Mouse (Mus musculus): Measurements from ENCODE around the gene Pde10a. TPM values are rescaled to one million over a fixed set of nuclear protein-coding genes. Genes with fewer than 3 reads are reported as not detected.

The Pde10a gene
- polyA plus RNA-seq, 1 experiment, result 0.34 TPM

DNA sequence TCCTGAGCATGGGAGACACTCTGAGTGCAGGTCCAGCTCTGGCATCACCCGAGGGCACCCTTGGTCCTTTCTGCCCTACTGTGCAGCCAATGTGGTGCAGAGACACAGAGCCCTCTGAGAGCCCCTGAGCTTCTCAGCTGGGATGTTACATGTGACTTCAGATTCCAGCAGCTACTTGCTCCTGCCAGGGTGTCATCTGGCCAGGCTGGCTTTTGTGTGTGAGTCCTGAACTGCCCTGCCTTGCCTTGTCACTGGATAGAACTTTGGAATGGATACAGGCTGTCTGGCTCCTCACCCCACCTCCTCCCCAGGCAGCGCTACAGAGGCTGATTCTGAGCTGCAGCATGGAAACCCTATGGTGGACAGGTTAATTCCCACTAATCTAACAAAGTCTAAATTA is 149.5 kb downstream of the Pde10a start:
- no peak overlapping the region for H3K4me3 ChIP-seq
- no peaks in the 10 kb centered on the region for H3K79me2 ChIP-seq (ENCODE audit: control insufficient read depth, insufficient read depth)
- no peak overlapping the region for H3ac ChIP-seq (ENCODE audit: control insufficient read depth, insufficient read length)
- TF ChIP-seq MYOD1 (IDR thresholded peaks at IDR 0.05; ENCODE audit: control insufficient read depth in 1 of 3, insufficient read length in 2 of 3, low read depth in 2 of 3) (no peak), MAX (IDR thresholded peaks at IDR 0.05; ENCODE audit: low read depth) (no peak)
- no peak overlapping the region for H3K4me2 ChIP-seq (ENCODE audit: low read depth)
- no peaks in the 10 kb centered on the region for H3K36me3 ChIP-seq (ENCODE audit: control insufficient read depth, insufficient read depth)
- no peaks in the 10 kb centered on the region for H3K27me3 ChIP-seq (ENCODE audit: control insufficient read depth, insufficient read depth, insufficient read length)

DNA sequence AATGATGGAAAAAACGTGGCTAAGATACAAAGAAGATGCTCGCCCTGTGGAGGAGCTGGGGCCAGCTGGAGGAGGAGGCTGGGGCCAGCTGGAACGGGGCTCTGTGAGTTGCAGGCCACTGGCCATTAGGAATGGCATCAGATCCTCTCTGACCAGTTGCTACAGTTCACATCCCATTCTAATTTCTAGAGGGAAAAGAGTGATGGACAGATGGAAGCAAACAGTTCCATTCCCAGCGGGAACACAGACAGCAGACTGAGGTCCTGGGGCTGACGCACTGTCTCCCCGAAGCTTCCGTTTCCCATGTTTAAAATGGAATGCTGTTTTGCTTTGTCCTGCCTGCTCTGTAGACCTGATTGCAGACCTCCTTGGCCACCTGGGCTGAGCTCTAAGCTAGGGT is 161.2 kb downstream of the Pde10a start:
- Histone ChIP-seq H3K79me2 (ENCODE audit: control insufficient read depth, insufficient read depth) (no peaks in the 10 kb centered on the region), H3ac (ENCODE audit: control insufficient read depth, insufficient read length) (no peak overlapping the region), H3K36me3 (ENCODE audit: control insufficient read depth, insufficient read depth) (no peaks in the 10 kb centered on the region), H3K4me2 (ENCODE audit: low read depth) (no peak overlapping the region), H3K4me3 (no peak overlapping the region), H3K27me3 (ENCODE audit: control insufficient read depth, insufficient read depth, insufficient read length) (no peaks in the 10 kb centered on the region)
- no peak for TF ChIP-seq POLR2AphosphoS2 (IDR thresholded peaks at IDR 0.05; ENCODE audit: insufficient read length, low read depth)
- no peak for TF ChIP-seq SRF (IDR thresholded peaks at IDR 0.05; ENCODE audit: control insufficient read depth, insufficient read length, low read depth)
- no peak for TF ChIP-seq TCF3 (IDR thresholded peaks at IDR 0.05; ENCODE audit: insufficient read length, low read depth)
- no peak for TF ChIP-seq TCF12 (IDR thresholded peaks at IDR 0.05; ENCODE audit: insufficient read depth, poor library complexity, severe bottlenecking)
- no peak for TF ChIP-seq POLR2A (IDR thresholded peaks at IDR 0.05; ENCODE audit: insufficient read length, low read depth)
- no peak for TF ChIP-seq CEBPB (IDR thresholded peaks at IDR 0.05; ENCODE audit: insufficient read depth, poor library complexity, severe bottlenecking)
- no peak for TF ChIP-seq MAX (IDR thresholded peaks at IDR 0.05; ENCODE audit: low read depth)

DNA sequence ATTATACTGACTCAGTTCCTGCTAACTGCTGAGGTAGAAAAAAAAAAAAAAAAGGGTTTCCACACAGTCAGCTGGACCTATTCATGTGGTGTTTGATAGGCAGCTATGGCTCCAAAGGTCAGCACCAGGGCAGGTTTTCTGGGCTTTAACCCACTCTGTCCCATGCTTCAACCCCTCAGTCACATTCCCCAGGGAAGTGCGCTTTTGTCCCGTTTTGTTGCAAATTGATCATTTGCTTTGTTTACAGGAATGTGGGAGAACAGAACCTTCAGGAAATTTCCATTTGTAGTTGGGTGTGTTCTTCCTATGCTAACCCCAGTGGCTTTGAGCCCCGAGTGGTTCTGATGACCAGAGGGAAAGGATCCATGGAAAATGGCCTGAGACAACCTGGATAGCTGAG is 162.9 kb downstream of the Pde10a start:
- Histone ChIP-seq H3K79me2 (ENCODE audit: control insufficient read depth, insufficient read depth) (no peaks in the 10 kb centered on the region), H3K27me3 (ENCODE audit: control insufficient read depth, insufficient read depth, insufficient read length) (no peaks in the 10 kb centered on the region), H3K4me2 (ENCODE audit: low read depth) (no peak overlapping the region), H3ac (ENCODE audit: control insufficient read depth, insufficient read length) (no peak overlapping the region), H3K4me3 (no peak overlapping the region), H3K36me3 (ENCODE audit: control insufficient read depth, insufficient read depth) (no peaks in the 10 kb centered on the region)
- TF ChIP-seq POLR2AphosphoS2 (IDR thresholded peaks at IDR 0.05; ENCODE audit: insufficient read length, low read depth) (no peak), USF1 (IDR thresholded peaks at IDR 0.05; ENCODE audit: low read depth) (no peak), MYOG (IDR thresholded peaks at IDR 0.05; ENCODE audit: control insufficient read depth in 1 of 3, insufficient read depth in 1 of 3, insufficient read length in 2 of 3, low read depth in 2 of 3) (no peak), SRF (IDR thresholded peaks at IDR 0.05; ENCODE audit: control insufficient read depth, insufficient read length, low read depth) (no peak), CEBPB (IDR thresholded peaks at IDR 0.05; ENCODE audit: insufficient read depth, poor library complexity, severe bottlenecking) (no peak)

DNA sequence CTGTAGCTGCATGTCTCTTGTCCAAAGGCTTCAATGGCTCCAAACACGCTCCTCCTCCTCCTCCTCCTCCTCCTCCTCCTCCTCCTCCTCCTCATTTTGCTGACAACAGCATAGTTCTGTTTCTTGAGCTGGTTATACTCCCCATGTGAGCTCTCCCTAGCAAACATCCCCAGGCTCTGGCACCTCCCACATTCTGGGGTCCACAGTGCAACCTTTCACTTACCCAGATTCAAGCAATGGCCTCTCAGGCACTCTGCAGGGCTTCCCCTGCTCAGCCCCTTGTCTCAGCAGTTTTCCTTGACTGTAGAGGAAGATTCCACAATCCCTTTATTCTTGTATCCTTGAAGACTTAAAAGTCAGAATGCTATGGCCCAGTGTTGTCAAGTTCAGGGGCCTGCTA is 173.1 kb downstream of the Pde10a start:
- Histone ChIP-seq H3K4me2 (ENCODE audit: low read depth) (no peak overlapping the region), H3K4me3 (no peak overlapping the region), H3K79me2 (ENCODE audit: control insufficient read depth, insufficient read depth) (no peaks in the 10 kb centered on the region), H3K36me3 (ENCODE audit: control insufficient read depth, insufficient read depth) (no peaks in the 10 kb centered on the region), H3K27me3 (ENCODE audit: control insufficient read depth, insufficient read depth, insufficient read length) (no peaks in the 10 kb centered on the region), H3ac (ENCODE audit: control insufficient read depth, insufficient read length) (no peak overlapping the region)
- TF ChIP-seq CEBPB (IDR thresholded peaks at IDR 0.05; ENCODE audit: insufficient read depth, poor library complexity, severe bottlenecking), result no peak
- TF ChIP-seq TCF12 (IDR thresholded peaks at IDR 0.05; ENCODE audit: insufficient read depth, poor library complexity, severe bottlenecking), result no peak
- no peak for TF ChIP-seq MYOD1 (IDR thresholded peaks at IDR 0.05; ENCODE audit: control insufficient read depth in 1 of 3, insufficient read length in 2 of 3, low read depth in 2 of 3)
- TF ChIP-seq E2F4 (IDR thresholded peaks at IDR 0.05; ENCODE audit: insufficient read depth), result no peak
- no peak for TF ChIP-seq POLR2A (IDR thresholded peaks at IDR 0.05; ENCODE audit: insufficient read length, low read depth)
- TF ChIP-seq REST (IDR thresholded peaks at IDR 0.05; ENCODE audit: insufficient read depth, insufficient read length), result no peak
- no peak for TF ChIP-seq SRF (IDR thresholded peaks at IDR 0.05; ENCODE audit: control insufficient read depth, insufficient read length, low read depth)
- no peak for TF ChIP-seq MYOG (IDR thresholded peaks at IDR 0.05; ENCODE audit: control insufficient read depth in 1 of 3, insufficient read depth in 1 of 3, insufficient read length in 2 of 3, low read depth in 2 of 3)
- no peak for TF ChIP-seq TCF3 (IDR thresholded peaks at IDR 0.05; ENCODE audit: insufficient read length, low read depth)
- TF ChIP-seq USF1 (IDR thresholded peaks at IDR 0.05; ENCODE audit: low read depth), result no peak
- no peak for TF ChIP-seq MAX (IDR thresholded peaks at IDR 0.05; ENCODE audit: low read depth)
- TF ChIP-seq POLR2AphosphoS2 (IDR thresholded peaks at IDR 0.05; ENCODE audit: insufficient read length, low read depth), result no peak

DNA sequence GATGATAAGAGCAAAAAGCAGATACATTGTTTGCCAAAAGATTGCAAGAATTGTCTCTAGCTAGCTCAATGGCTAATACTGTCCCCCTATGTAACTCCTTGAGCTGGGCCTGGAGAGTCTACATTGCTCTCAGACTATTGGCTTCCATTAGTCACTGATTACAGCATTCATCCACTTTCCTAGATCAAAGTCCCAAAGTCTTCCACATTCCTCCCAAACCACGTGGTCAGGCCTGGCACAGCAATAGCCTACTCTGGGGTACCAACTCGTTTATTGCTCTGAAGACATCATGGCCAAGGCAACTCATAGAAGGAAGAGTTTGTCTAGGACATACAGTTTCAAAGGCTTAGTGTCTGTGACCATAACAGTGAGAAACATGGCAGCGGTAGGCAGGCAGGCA is 173.6 kb downstream of the Pde10a start:
- H3K36me3 ChIP-seq (ENCODE audit: control insufficient read depth, insufficient read depth), result no peaks in the 10 kb centered on the region
- no peak overlapping the region for H3K4me2 ChIP-seq (ENCODE audit: low read depth)
- TF ChIP-seq POLR2AphosphoS2 (IDR thresholded peaks at IDR 0.05; ENCODE audit: insufficient read length, low read depth), result no peak
- TF ChIP-seq E2F4 (IDR thresholded peaks at IDR 0.05; ENCODE audit: insufficient read depth), result no peak
- TF ChIP-seq MYOG (IDR thresholded peaks at IDR 0.05; ENCODE audit: control insufficient read depth in 1 of 3, insufficient read depth in 1 of 3, insufficient read length in 2 of 3, low read depth in 2 of 3), result no peak
- TF ChIP-seq CEBPB (IDR thresholded peaks at IDR 0.05; ENCODE audit: insufficient read depth, poor library complexity, severe bottlenecking), result no peak
- no peak for TF ChIP-seq REST (IDR thresholded peaks at IDR 0.05; ENCODE audit: insufficient read depth, insufficient read length)
- no peak for TF ChIP-seq POLR2A (IDR thresholded peaks at IDR 0.05; ENCODE audit: insufficient read length, low read depth)
- no peak for TF ChIP-seq MAX (IDR thresholded peaks at IDR 0.05; ENCODE audit: low read depth)
- TF ChIP-seq TCF3 (IDR thresholded peaks at IDR 0.05; ENCODE audit: insufficient read length, low read depth), result no peak
- TF ChIP-seq SRF (IDR thresholded peaks at IDR 0.05; ENCODE audit: control insufficient read depth, insufficient read length, low read depth), result no peak
- TF ChIP-seq USF1 (IDR thresholded peaks at IDR 0.05; ENCODE audit: low read depth), result no peak
- no peak for TF ChIP-seq MYOD1 (IDR thresholded peaks at IDR 0.05; ENCODE audit: control insufficient read depth in 1 of 3, insufficient read length in 2 of 3, low read depth in 2 of 3)
- TF ChIP-seq TCF12 (IDR thresholded peaks at IDR 0.05; ENCODE audit: insufficient read depth, poor library complexity, severe bottlenecking), result no peak
- no peaks in the 10 kb centered on the region for H3K27me3 ChIP-seq (ENCODE audit: control insufficient read depth, insufficient read depth, insufficient read length)
- H3K4me3 ChIP-seq, result no peak overlapping the region
- no peaks in the 10 kb centered on the region for H3K79me2 ChIP-seq (ENCODE audit: control insufficient read depth, insufficient read depth)
- no peak overlapping the region for H3ac ChIP-seq (ENCODE audit: control insufficient read depth, insufficient read length)

Data from myocyte (in vitro differentiated cells).